Mouse (Mus musculus) liver, embryonic 16.5 days (tissue): Measurements from ENCODE around the gene Xlr5a. TPM values are rescaled to one million over a fixed set of nuclear protein-coding genes. Genes with fewer than 3 reads are reported as not detected.
"Not testable (repeated sequence)": the region's sequence is repeated elsewhere in the genome, so short reads cannot be mapped to it uniquely, and the experiment has no call there.

Experiments
- ATAC-seq: fragments of 200-750 bp; cut with Nextera tagmentation; 2 replicates; pipeline ENCODE4 v1.8.0; 2017; ENCODE audit warnings: low read depth, mild to moderate bottlenecking, moderate number of reproducible peaks, moderate library complexity
- H3K27ac ChIP-seq: fragments of 300-500 bp; sonication (generic); 2 replicates; pipeline ENCODE4 v1.5.1; 2014; ENCODE audit warnings: mild to moderate bottlenecking, low read length
- H3K27me3 ChIP-seq: fragments of 300-500 bp; sonication (generic); 2 replicates; pipeline ENCODE4 v1.6.1; 2014; ENCODE audit warnings: low read depth, low read length, mixed read lengths; ENCODE audit not compliant: control insufficient read depth, insufficient read depth
- H3K36me3 ChIP-seq: fragments of 300-500 bp; sonication (generic); 2 replicates; pipeline ENCODE4 v1.6.1; 2014; ENCODE audit warnings: mild to moderate bottlenecking; ENCODE audit not compliant: control insufficient read depth, insufficient read depth
- H3K4me1 ChIP-seq: fragments of 300-500 bp; sonication (generic); 2 replicates; pipeline ENCODE4 v1.6.1; 2014; ENCODE audit warnings: low read depth, low read length, mixed read lengths; ENCODE audit not compliant: control insufficient read depth
- H3K4me2 ChIP-seq: fragments of 300-500 bp; sonication (generic); 2 replicates; pipeline ENCODE4 v1.6.1; 2014; ENCODE audit warnings: low read depth, low read length, mixed read lengths
- H3K4me3 ChIP-seq: fragments of 300-500 bp; sonication (generic); 2 replicates; pipeline ENCODE4 v1.5.1; 2014; ENCODE audit warnings: low read depth, mild to moderate bottlenecking, low read length
- H3K9ac ChIP-seq: fragments of 300-500 bp; sonication (generic); 2 replicates; pipeline ENCODE4 v1.6.1; 2014; ENCODE audit warnings: low read depth, low read length
- H3K9me3 ChIP-seq: fragments of 300-500 bp; sonication (generic); replicated peaks from 2 replicates; pipeline ENCODE4 v1.6.1; 2016; ENCODE audit warnings: low read length; ENCODE audit not compliant: control insufficient read depth
- WGBS: fragments of 180-500 bp; shearing (Covaris S2); extraction: QIAGEN DNeasy Blood & Tissue Kit; methylation state at CpG from one replicate; pipeline ENCODE4 v1.1.7; 2014; ENCODE audit not compliant: insufficient replicate concordance; 5-methylcytosine and 5-hydroxymethylcytosine counted together
- polyA plus RNA-seq: library from polyadenylated mRNA; unstranded; fragments of >200 nt; fragmentation: Nextera tagmentation; extraction: Ambion mirVana; gene quantifications from 2 replicates; pipeline ENCODE4 v1.2.1, GENCODE M21; 2015

The Xlr5a gene
- polyA plus RNA-seq, 1 experiment from 2014 or later: 0.09 TPM

GRCm38 (mm10) chrX:73213819-73214564 lies 78.8 kb downstream of the Xlr5a start, which contains the start of gene Xlr4b:
Xlr4b (plus strand) TSS chrX:73214333.
- ATAC-seq, H3K36me3 ChIP-seq, H3K4me3 ChIP-seq, H3K27ac ChIP-seq, H3K27me3 ChIP-seq, H3K4me2 ChIP-seq, H3K4me1 ChIP-seq, H3K9me3 ChIP-seq, H3K9ac ChIP-seq: not testable (repeated sequence)
- WGBS: 54% methylated on average over 12 of the region's 19 CpGs

- 67% methylated on average over 11 of the region's 12 CpGs for WGBS
- not testable (repeated sequence) for H3K4me3 ChIP-seq, H3K36me3 ChIP-seq, H3K9me3 ChIP-seq, H3K4me2 ChIP-seq, ATAC-seq, H3K27me3 ChIP-seq, H3K4me1 ChIP-seq, H3K27ac ChIP-seq, H3K9ac ChIP-seq
Observed at GRCm38 (mm10) chrX:73191934-73192333, 100.8 kb downstream of the Xlr5a start, which contains the start of gene Xlr3b. Xlr3b (plus strand) TSS chrX:73192207.

GRCm38 (mm10) chrX:73176889-73177288 lies 115.9 kb downstream of the Xlr5a start, which contains the start of gene Spin2d:
Spin2d (minus strand) TSS chrX:73176989.
- H3K9ac ChIP-seq, H3K4me3 ChIP-seq, H3K27ac ChIP-seq, H3K27me3 ChIP-seq, ATAC-seq, H3K4me2 ChIP-seq, H3K36me3 ChIP-seq, H3K4me1 ChIP-seq, H3K9me3 ChIP-seq: not testable (repeated sequence)
- WGBS: 77% methylated on average over 6 of the region's 15 CpGs

GRCm38 (mm10) chrX:73149350-73149749 lies 143.4 kb downstream of the Xlr5a start, which contains the start of gene DXBay18:
DXBay18 (minus strand) TSS chrX:73149450.
- H3K4me2 ChIP-seq, H3K36me3 ChIP-seq, H3K27ac ChIP-seq, H3K4me3 ChIP-seq, ATAC-seq, H3K4me1 ChIP-seq, H3K9ac ChIP-seq, H3K27me3 ChIP-seq, H3K9me3 ChIP-seq: not testable (repeated sequence)
- WGBS: no CpG with 5 or more reads among the region's 7 CpGs

GRCm38 (mm10) chrX:73148496-73148895 lies 144.3 kb downstream of the Xlr5a start, which contains the start of gene Xlr5b:
Xlr5b (plus strand) TSS chrX:73148796.
- H3K4me1 ChIP-seq, H3K9ac ChIP-seq, H3K27ac ChIP-seq, ATAC-seq, H3K4me2 ChIP-seq, H3K36me3 ChIP-seq, H3K4me3 ChIP-seq, H3K27me3 ChIP-seq, H3K9me3 ChIP-seq: not testable (repeated sequence)
- WGBS: no CpG with 5 or more reads among the region's 20 CpGs

- not testable (repeated sequence) for H3K4me2 ChIP-seq, H3K4me1 ChIP-seq, H3K36me3 ChIP-seq, H3K27ac ChIP-seq, H3K4me3 ChIP-seq, H3K27me3 ChIP-seq, H3K9me3 ChIP-seq, H3K9ac ChIP-seq
- peak; percentile 63 for ATAC-seq
- no CpG with 5 or more reads among the region's 7 CpGs for WGBS
Observed at GRCm38 (mm10) chrX:73143218-73143618, 149.6 kb downstream of the Xlr5a start.

GRCm38 (mm10) chrX:73122859-73123829 lies 169.6 kb downstream of the Xlr5a start:
- not testable (repeated sequence) for H3K4me2 ChIP-seq, H3K9me3 ChIP-seq, H3K27ac ChIP-seq, H3K9ac ChIP-seq, H3K4me1 ChIP-seq, H3K36me3 ChIP-seq, H3K27me3 ChIP-seq, H3K4me3 ChIP-seq
- WGBS: no CpG with 5 or more reads among the region's 12 CpGs
- peak; percentile 59; the same call in 1 of the 2 replicates for ATAC-seq

- no CpG with 5 or more reads among the region's 7 CpGs for WGBS
- not testable (repeated sequence) for H3K27ac ChIP-seq, H3K9ac ChIP-seq, H3K36me3 ChIP-seq, H3K4me2 ChIP-seq, H3K9me3 ChIP-seq, H3K4me1 ChIP-seq, H3K27me3 ChIP-seq, H3K4me3 ChIP-seq, ATAC-seq
Observed at GRCm38 (mm10) chrX:73116747-73117146, 176.0 kb downstream of the Xlr5a start, which contains the start of gene Gm14685. Gm14685 (plus strand) TSS chrX:73117047.
